In the genomic region with DNA sequence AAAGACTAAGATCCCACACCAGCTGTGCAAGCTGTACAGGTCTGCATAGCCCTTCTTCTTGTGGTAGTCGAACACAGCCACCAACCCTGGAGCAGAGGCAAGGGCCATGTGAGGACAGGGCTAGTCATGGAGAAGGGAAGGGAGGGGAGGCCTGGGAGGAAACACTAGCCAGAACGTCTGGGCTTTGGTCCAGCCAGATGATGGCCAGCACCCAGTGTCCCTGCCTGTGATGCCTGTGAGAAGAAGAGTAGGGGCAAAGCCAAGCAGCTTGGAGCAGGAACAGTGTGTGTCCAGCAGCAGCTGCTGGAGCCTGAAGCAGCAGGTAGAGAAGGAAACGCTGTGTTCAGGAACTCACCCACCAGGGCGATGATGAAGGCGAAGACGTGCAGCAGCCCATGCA, we compare ENCODE assay signal across 10 mouse cellular contexts. TPM values are rescaled to one million over a fixed set of nuclear protein-coding genes. Genes with fewer than 3 reads are reported as not detected.
DNase-seq lines count a peak whose midpoint lies in the region; ATAC-seq and TF ChIP-seq lines count a peak whose summit lies in the region.
"Had no signal": no experiment of that assay in that cellular context is flagged by ENCODE, and none has a peak within 500 bp of the region (broad histone marks: within the 10 kb centered on the region; RNA-seq: fewer than 3 reads in every experiment).

No protein-coding gene starts in this region.

- ATAC-seq in megakaryocyte, adult 5-6 weeks (ENCODE audit: poor library complexity, severe bottlenecking): no peak
- no peak for ATAC-seq in intestine, postnatal 0 days

- DNase-seq in layer of hippocampus, adult 11-12 months (ENCODE audit: low spot score): peak; percentile 57
- no peak for DNase-seq in layer of hippocampus, adult 9-10 months (ENCODE audit: low spot score)
- peak; percentile 72 for DNase-seq in adrenal gland, postnatal 36 days
- DNase-seq in gastrocnemius, postnatal 14 days: peak; percentile 92
- DNase-seq in lung, postnatal 25 days (ENCODE audit: low spot score): peak; percentile 64
- no peak for DNase-seq in thymus, postnatal 0 days (ENCODE audit: low spot score)

- 88% methylated on average over 6 of the region's 6 CpGs for WGBS in intestine, postnatal 0 days

- H3K27ac ChIP-seq in intestine, postnatal 0 days (ENCODE audit: low read depth, low read length): no peak overlapping the region
- H3K27ac ChIP-seq: layer of hippocampus, adult 2 months; stomach, embryonic 15.5 days had no signal

- no peak overlapping the region for H3K9ac ChIP-seq in intestine, postnatal 0 days (ENCODE audit: low read depth, low read length)
- H3K9ac ChIP-seq: stomach, embryonic 15.5 days had no signal

- no peaks in the 10 kb centered on the region for H3K27me3 ChIP-seq in intestine, postnatal 0 days (replicated peaks; ENCODE audit: control insufficient read depth, insufficient read depth, low read length)
- H3K27me3 ChIP-seq: stomach, embryonic 15.5 days had no signal

- TF ChIP-seq CTCF in intestine, postnatal 0 days (IDR thresholded peaks at IDR 0.05; ENCODE audit: low read depth): no peak

- intact Hi-C loops in gastrocnemius, postnatal 14 days (cut with DNase I; ENCODE audit: low total_unique reads): no loop called here

- no peak overlapping the region for H3K4me3 ChIP-seq in intestine, postnatal 0 days (ENCODE audit: low read depth, low read length)
- H3K4me3 ChIP-seq: layer of hippocampus, adult 2 months; stomach, embryonic 15.5 days had no signal

- H3K4me2 ChIP-seq in intestine, postnatal 0 days (replicated peaks; ENCODE audit: low read depth): no peak overlapping the region
- H3K4me2 ChIP-seq: stomach, embryonic 15.5 days had no signal

- H3K4me1 ChIP-seq in intestine, postnatal 0 days (replicated peaks; ENCODE audit: control insufficient read depth, insufficient read depth, low read length): no peaks in the 10 kb centered on the region
- H3K4me1 ChIP-seq: stomach, embryonic 15.5 days had no signal

- H3K9me3 ChIP-seq in intestine, postnatal 0 days (ENCODE audit: control insufficient read depth): no peaks in the 10 kb centered on the region
- H3K9me3 ChIP-seq: stomach, embryonic 15.5 days had no signal

- H3K36me3 ChIP-seq in intestine, postnatal 0 days (ENCODE audit: control insufficient read depth, insufficient read depth): peaks cover 13% of the 10 kb centered on the region; the same call in 1 of the 2 replicates
- H3K36me3 ChIP-seq: stomach, embryonic 15.5 days had no signal

RNA-seq across cellular contexts. Expression of gene Cyb561, which starts 16.9 kb away (rescaled TPM):
- 100 to 1,000 TPM; 134 to 165 TPM for total RNA-seq in adrenal gland, postnatal 36 days (2021)
- total RNA-seq in gastrocnemius, postnatal 14 days (2021): 1 to 10 TPM; 6.4 to 8.2 TPM
- polyA plus RNA-seq in thymus, postnatal 0 days (2015; fragmentation: Nextera tagmentation; extraction: Ambion mirVana): 7.2 and 8.5 TPM in 2 replicates
- 0.30 TPM in 1 of 2 replicates, not detected in the other for total RNA-seq in megakaryocyte, adult 5-6 weeks (2015)
- total RNA-seq in megakaryocyte, adult 5-6 weeks (2017): 0.37 TPM in 1 of 2 replicates, not detected in the other
- polyA plus RNA-seq in intestine, postnatal 0 days (2015; fragmentation: Nextera tagmentation; extraction: Ambion mirVana): 48.3 and 50.3 TPM in 2 replicates

RNA-seq across cellular contexts. Expression of gene Ace, which starts 31.5 kb away (rescaled TPM):
- 10 to 100 TPM in 1 of 2 experiments, 1 to 10 TPM in 1; 8.0 to 15.5 TPM for total RNA-seq in adrenal gland, postnatal 36 days (2021)
- total RNA-seq in gastrocnemius, postnatal 14 days (2021): 10 to 100 TPM; 46.2 to 48.3 TPM
- 0.88 and 1.3 TPM in 2 replicates for polyA plus RNA-seq in thymus, postnatal 0 days (2015; fragmentation: Nextera tagmentation; extraction: Ambion mirVana)
- total RNA-seq in megakaryocyte, adult 5-6 weeks (2015): 7.3 and 9.0 TPM in 2 replicates
- 3.2 and 6.9 TPM in 2 replicates for total RNA-seq in megakaryocyte, adult 5-6 weeks (2017)
- 222 and 231 TPM in 2 replicates for polyA plus RNA-seq in intestine, postnatal 0 days (2015; fragmentation: Nextera tagmentation; extraction: Ambion mirVana)

RNA-seq across cellular contexts. Expression of gene Ace3, which starts 58.3 kb away (rescaled TPM):
- total RNA-seq in adrenal gland, postnatal 36 days (2021): not detected
- not detected for total RNA-seq in gastrocnemius, postnatal 14 days (2021)
- not detected in 2 replicates for polyA plus RNA-seq in thymus, postnatal 0 days (2015; fragmentation: Nextera tagmentation; extraction: Ambion mirVana)
- total RNA-seq in megakaryocyte, adult 5-6 weeks (2015): not detected in 2 replicates
- not detected in 2 replicates for total RNA-seq in megakaryocyte, adult 5-6 weeks (2017)
- polyA plus RNA-seq in intestine, postnatal 0 days (2015; fragmentation: Nextera tagmentation; extraction: Ambion mirVana): not detected in 2 replicates
- total RNA-seq: layer of hippocampus, adult 2 months had no signal
- polyA plus RNA-seq: stomach, embryonic 15.5 days had no signal

Comparison
In these comparisons a context has a peak if more than half of its experiments do, and no peak if none do; other contexts are left out.
1. DNase-seq: peak in layer of hippocampus, adult 11-12 months (single experiment), adrenal gland, postnatal 36 days (2 of 2), gastrocnemius, postnatal 14 days (single experiment) and lung, postnatal 25 days (single experiment); none in layer of hippocampus, adult 9-10 months (single experiment) and thymus, postnatal 0 days (single experiment).
2. RNA of gene Cyb561, which starts 16.9 kb away (total RNA-seq): 134 to 165 TPM in adrenal gland, postnatal 36 days; 6.4 to 8.2 TPM in gastrocnemius, postnatal 14 days and 0.30 to 0.37 TPM in megakaryocyte, adult 5-6 weeks; every median in the first group is over 10 times any median in the second.